Mouse (Mus musculus): ENCODE data around the gene Sumo3. TPM values are rescaled to one million over a fixed set of nuclear protein-coding genes. Genes with fewer than 3 reads are reported as not detected.

The Sumo3 gene
- 313 and 335 TPM in 2 replicates for polyA plus RNA-seq (2015; fragmentation: Nextera tagmentation; extraction: Ambion mirVana)

- peaks cover 10% of the 10 kb centered on the region; the same call in 1 of the 2 replicates for H3K4me1 ChIP-seq (replicated peaks; ENCODE audit: insufficient read depth, low read length)
- H3K9ac ChIP-seq (ENCODE audit: low read depth, low read length), result peak within 1 kb of the TSS; percentile 92
- H3K9me3 ChIP-seq (replicated peaks; ENCODE audit: low read length), result no peaks in the 10 kb centered on the region
- H3K27ac ChIP-seq, result peak within 1 kb of the TSS; percentile 99
- peaks cover 14% of the 10 kb centered on the region; the same call in 1 of the 2 replicates for H3K36me3 ChIP-seq (ENCODE audit: insufficient read depth, low read length)
- ATAC-seq (replicated peaks; ENCODE audit: low FRiP score, low read depth) (peak; percentile 93), DNase-seq (ENCODE audit: low spot score) (peak; percentile 94)
- under 1% methylated on average over 85 of the region's 119 CpGs for WGBS
- peak within 1 kb of the TSS; percentile 70 for H3K4me3 ChIP-seq (replicated peaks; ENCODE audit: low read depth, low read length)
- peak within 1 kb of the TSS; percentile 93 for H3K4me2 ChIP-seq (ENCODE audit: low read length)
- TF ChIP-seq CTCF (IDR thresholded peaks at IDR 0.05; ENCODE audit: low read depth), result no peak
- no peaks in the 10 kb centered on the region for H3K27me3 ChIP-seq (ENCODE audit: insufficient read depth, low read length)
Observed at GRCm38 (mm10) chr10:77605908-77606826, at the start of gene Sumo3, which contains the start of gene Gm49325. TSS of gene Sumo3 (plus strand) at chr10:77606097. TSS of gene Gm49325 (plus strand) at chr10:77606197.

GRCm38 (mm10) chr10:77556631-77557030, 49.3 kb upstream of the Sumo3 start:
- no peak for TF ChIP-seq CTCF (IDR thresholded peaks at IDR 0.05; ENCODE audit: low read depth)
- H3K4me2 ChIP-seq (ENCODE audit: low read length), result no peak overlapping the region
- no peaks in the 10 kb centered on the region for H3K9me3 ChIP-seq (replicated peaks; ENCODE audit: low read length)
- H3K4me1 ChIP-seq (replicated peaks; ENCODE audit: insufficient read depth, low read length), result no peaks in the 10 kb centered on the region
- ATAC-seq (replicated peaks; ENCODE audit: low FRiP score, low read depth), result no peak
- H3K36me3 ChIP-seq (ENCODE audit: insufficient read depth, low read length), result no peaks in the 10 kb centered on the region
- no peak overlapping the region for H3K9ac ChIP-seq (ENCODE audit: low read depth, low read length)
- DNase-seq (ENCODE audit: low spot score), result no peak
- no peak overlapping the region for H3K4me3 ChIP-seq (replicated peaks; ENCODE audit: low read depth, low read length)
- H3K27me3 ChIP-seq (ENCODE audit: insufficient read depth, low read length), result no peaks in the 10 kb centered on the region
- WGBS, result 93% methylated on average over 7 of the region's 7 CpGs
- no peak overlapping the region for H3K27ac ChIP-seq

- Histone ChIP-seq H3K9ac (ENCODE audit: low read depth, low read length) (no peak overlapping the region), H3K27me3 (ENCODE audit: insufficient read depth, low read length) (no peaks in the 10 kb centered on the region), H3K36me3 (ENCODE audit: insufficient read depth, low read length) (no peaks in the 10 kb centered on the region), H3K4me1 (replicated peaks; ENCODE audit: insufficient read depth, low read length) (no peaks in the 10 kb centered on the region), H3K27ac (no peak overlapping the region), H3K4me2 (ENCODE audit: low read length) (no peak overlapping the region), H3K4me3 (replicated peaks; ENCODE audit: low read depth, low read length) (no peak overlapping the region), H3K9me3 (replicated peaks; ENCODE audit: low read length) (no peaks in the 10 kb centered on the region)
- TF ChIP-seq CTCF (IDR thresholded peaks at IDR 0.05; ENCODE audit: low read depth), result peak; percentile 57; the same call in 1 of the 2 replicates
- DNase-seq (ENCODE audit: low spot score) (no peak), ATAC-seq (replicated peaks; ENCODE audit: low FRiP score, low read depth) (no peak)
- WGBS, result 76% methylated on average over 4 of the region's 4 CpGs
Observed at GRCm38 (mm10) chr10:77557641-77558040, 48.3 kb upstream of the Sumo3 start.

- H3K36me3 ChIP-seq (ENCODE audit: insufficient read depth, low read length), result no peaks in the 10 kb centered on the region
- 84% methylated on average over 11 of the region's 11 CpGs for WGBS
- no peak for TF ChIP-seq CTCF (IDR thresholded peaks at IDR 0.05; ENCODE audit: low read depth)
- no peak overlapping the region for H3K27ac ChIP-seq
- H3K9me3 ChIP-seq (replicated peaks; ENCODE audit: low read length), result no peaks in the 10 kb centered on the region
- no peaks in the 10 kb centered on the region for H3K4me1 ChIP-seq (replicated peaks; ENCODE audit: insufficient read depth, low read length)
- H3K27me3 ChIP-seq (ENCODE audit: insufficient read depth, low read length), result no peaks in the 10 kb centered on the region
- no peak overlapping the region for H3K4me2 ChIP-seq (ENCODE audit: low read length)
- H3K9ac ChIP-seq (ENCODE audit: low read depth, low read length), result no peak overlapping the region
- no peak for DNase-seq (ENCODE audit: low spot score)
- no peak for ATAC-seq (replicated peaks; ENCODE audit: low FRiP score, low read depth)
- H3K4me3 ChIP-seq (replicated peaks; ENCODE audit: low read depth, low read length), result no peak overlapping the region
Observed at GRCm38 (mm10) chr10:77560090-77560489, 45.8 kb upstream of the Sumo3 start.

GRCm38 (mm10) chr10:77560830-77561229, 45.1 kb upstream of the Sumo3 start:
- H3K9ac ChIP-seq (ENCODE audit: low read depth, low read length), result no peak overlapping the region
- DNase-seq (ENCODE audit: low spot score) (no peak), ATAC-seq (replicated peaks; ENCODE audit: low FRiP score, low read depth) (no peak)
- H3K27ac ChIP-seq, result no peak overlapping the region
- no peaks in the 10 kb centered on the region for H3K4me1 ChIP-seq (replicated peaks; ENCODE audit: insufficient read depth, low read length)
- H3K36me3 ChIP-seq (ENCODE audit: insufficient read depth, low read length), result no peaks in the 10 kb centered on the region
- no peak overlapping the region for H3K4me3 ChIP-seq (replicated peaks; ENCODE audit: low read depth, low read length)
- no peaks in the 10 kb centered on the region for H3K9me3 ChIP-seq (replicated peaks; ENCODE audit: low read length)
- 84% methylated on average over 9 of the region's 9 CpGs for WGBS
- no peak for TF ChIP-seq CTCF (IDR thresholded peaks at IDR 0.05; ENCODE audit: low read depth)
- no peaks in the 10 kb centered on the region for H3K27me3 ChIP-seq (ENCODE audit: insufficient read depth, low read length)
- no peak overlapping the region for H3K4me2 ChIP-seq (ENCODE audit: low read length)

- no peaks in the 10 kb centered on the region for H3K27me3 ChIP-seq (ENCODE audit: insufficient read depth, low read length)
- H3K4me2 ChIP-seq (ENCODE audit: low read length), result no peak overlapping the region
- no peak overlapping the region for H3K27ac ChIP-seq
- no peak for ATAC-seq (replicated peaks; ENCODE audit: low FRiP score, low read depth)
- 68% methylated on average over 2 of the region's 2 CpGs for whole genome bisulfite sequencing
- no peak overlapping the region for H3K9ac ChIP-seq (ENCODE audit: low read depth, low read length)
- DNase-seq (ENCODE audit: low spot score), result no peak
- no peaks in the 10 kb centered on the region for H3K4me1 ChIP-seq (replicated peaks; ENCODE audit: insufficient read depth, low read length)
- H3K9me3 ChIP-seq (replicated peaks; ENCODE audit: low read length), result no peaks in the 10 kb centered on the region
- H3K4me3 ChIP-seq (replicated peaks; ENCODE audit: low read depth, low read length), result no peak overlapping the region
- no peak for TF ChIP-seq CTCF (IDR thresholded peaks at IDR 0.05; ENCODE audit: low read depth)
- H3K36me3 ChIP-seq (ENCODE audit: insufficient read depth, low read length), result no peaks in the 10 kb centered on the region
Observed at GRCm38 (mm10) chr10:77561508-77561907, 44.4 kb upstream of the Sumo3 start.

Data from kidney, postnatal 0 days (tissue).